Mouse (Mus musculus) adrenal gland, postnatal 14 days (tissue): ENCODE measurements around the gene Ergic1. TPM values are rescaled to one million over a fixed set of nuclear protein-coding genes. Genes with fewer than 3 reads are reported as not detected.
A peak's percentile ranks its signal among the peaks of the same experiment; 100 is the strongest.

Experiments used
- DNase-seq: peaks from one replicate; pipeline ENCODE4 v3.0.0; 2021; ENCODE audit warnings: mixed read lengths
- microRNA-seq, 2 experiments: library from miRNA; unstranded; fragments of <30 nt; microRNA quantifications; one replicate each; pipeline ENCODE4 v1.2.0; 2021
- total RNA-seq: library from RNA; stranded (reverse); gene quantifications from 2 replicates; pipeline ENCODE4 v1.2.3, GENCODE M21; 2021

The Ergic1 gene
- total RNA-seq, 1 experiment from 2014 or later = 143 TPM

DNA sequence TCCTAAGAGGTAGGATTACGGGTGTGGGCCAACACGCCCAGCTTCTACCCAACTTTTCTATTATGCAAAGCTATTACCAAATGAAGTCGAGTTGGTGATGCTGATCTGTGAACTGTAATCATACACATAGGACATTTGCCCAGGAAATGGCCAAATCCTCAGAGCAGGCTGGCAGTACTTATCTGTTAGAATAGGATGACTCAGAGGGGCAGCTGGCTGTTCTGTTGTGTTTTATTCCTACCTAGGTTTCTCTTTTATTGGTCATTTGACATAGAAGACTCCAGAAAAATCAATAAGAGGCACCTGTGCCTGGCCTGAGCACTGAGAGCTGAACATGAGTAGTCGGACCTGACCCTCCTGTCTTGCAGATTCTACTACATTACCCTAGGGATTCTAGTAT, 141.3 kb downstream of the Ergic1 start:
- no peak for DNase-seq

DNA sequence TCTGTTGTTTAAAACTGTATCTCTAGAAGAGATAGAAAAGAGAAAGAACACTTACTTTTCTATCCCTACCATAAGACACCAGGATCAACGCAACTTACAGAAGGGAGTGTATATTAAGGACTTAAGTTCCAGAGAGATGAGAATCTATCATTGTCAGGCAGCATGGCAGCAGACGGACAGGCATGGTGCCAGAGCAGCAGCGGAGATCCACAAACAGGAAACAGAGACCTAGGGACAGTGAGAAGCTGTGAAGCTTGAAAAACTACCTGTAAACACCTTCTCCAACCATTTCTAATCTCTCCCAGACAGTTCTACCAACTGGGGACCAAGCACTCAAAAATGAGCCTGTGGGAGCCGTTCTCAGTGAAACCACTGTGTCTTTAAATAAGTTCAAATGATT, 142.4 kb downstream of the Ergic1 start:
- DNase-seq = no peak

DNA sequence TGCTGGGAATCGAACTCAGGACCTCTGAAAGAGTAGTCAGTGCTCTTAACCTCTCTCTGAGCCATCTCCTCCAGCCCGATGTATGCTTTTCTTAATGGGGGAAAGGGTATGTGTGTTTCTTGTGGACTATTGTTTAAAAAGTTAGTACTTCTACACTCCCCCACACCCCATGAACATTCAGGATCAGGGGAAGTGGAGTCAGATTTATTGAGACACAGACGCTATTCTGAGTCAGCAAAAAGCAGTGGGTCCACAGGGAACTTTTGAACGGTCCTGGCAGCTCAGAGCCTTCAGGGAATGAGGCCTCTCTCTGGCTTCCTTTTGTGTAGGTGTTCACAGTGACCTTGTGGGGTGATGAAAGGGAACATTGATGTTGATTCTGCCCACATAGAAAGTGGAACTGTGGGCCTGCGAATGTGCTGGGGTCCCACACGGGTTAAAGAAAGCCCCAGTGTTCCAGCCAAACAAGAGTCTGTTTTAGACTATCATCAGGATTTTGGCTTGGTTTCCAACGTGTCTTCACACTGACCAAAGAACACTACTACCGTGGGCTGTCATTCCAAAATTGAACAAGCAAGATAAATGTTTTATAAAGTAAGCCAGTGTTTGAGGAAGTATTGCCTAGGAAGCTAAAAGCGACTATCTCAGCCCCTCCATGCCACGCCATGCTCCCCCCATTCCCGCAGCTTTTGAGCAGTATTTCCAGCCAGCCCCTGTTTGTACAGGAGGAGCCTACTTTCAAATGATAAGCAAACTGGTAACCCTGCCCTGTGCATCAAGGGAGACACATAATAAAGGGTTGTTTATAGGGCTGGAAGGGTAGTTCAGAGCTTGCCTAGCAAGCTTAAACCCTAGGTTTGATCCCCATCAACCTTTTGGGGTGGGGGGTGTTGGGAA, 144.4 kb downstream of the Ergic1 start:
- peak; percentile 40 for DNase-seq

Small RNA genes lying within 50 kb of the gene (microRNA-seq; reads per million reads assigned to microRNA genes)
- 0 reads per million in 2 experiments for gene Gm22420

Other genes with a start within 250 kb of the Ergic1 start
- gene Neurl1b, start 146.7 kb upstream of the Ergic1 start, total RNA-seq = 50.0 and 51.1 TPM in 2 replicates
- gene Dusp1, start 639 bp downstream of the Ergic1 start, total RNA-seq = 56.6 and 66.3 TPM in 2 replicates
- 188 and 193 TPM in 2 replicates for gene Atp6v0e, start 101.7 kb downstream of the Ergic1 start, total RNA-seq
- 50.2 and 66.8 TPM in 2 replicates for gene Crebrf, start 154.2 kb downstream of the Ergic1 start, total RNA-seq
- 21.6 and 28.6 TPM in 2 replicates for gene Bnip1, start 219.6 kb downstream of the Ergic1 start, total RNA-seq